Mouse (Mus musculus) urinary bladder, postnatal 0 days (tissue): ENCODE measurements around the gene 4930415L06Rik. TPM values are rescaled to one million over a fixed set of nuclear protein-coding genes. Genes with fewer than 3 reads are reported as not detected.

Experiments used
- polyA plus RNA-seq: library from polyadenylated mRNA; unstranded; fragments of >200 nt; fragmentation: Nextera tagmentation; extraction: Ambion mirVana; gene quantifications from 2 replicates; pipeline ENCODE4 v1.2.1, GENCODE M21; 2015

4930415L06Rik gene
- not detected in 2 replicates for polyA plus RNA-seq

DNA sequence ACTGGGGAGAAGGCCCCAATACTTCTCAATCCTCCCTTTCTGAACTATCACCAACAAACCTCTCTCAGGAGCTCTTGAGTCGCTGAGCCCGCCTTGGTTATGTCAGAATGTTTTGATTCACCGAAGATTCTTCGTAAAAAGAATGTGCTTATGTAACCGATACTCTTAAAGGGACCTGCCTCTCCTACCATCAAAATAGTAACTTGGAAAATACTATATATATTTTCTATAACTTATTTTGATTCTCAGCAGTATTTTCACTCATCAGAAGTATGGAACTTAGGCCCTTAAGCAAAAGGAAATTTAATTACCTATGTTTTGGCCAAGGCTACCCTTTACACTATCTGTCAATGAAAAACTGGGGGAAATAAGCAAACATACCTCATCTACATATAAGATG, at the start of gene 4930415L06Rik:
Gene 4930415L06Rik, minus strand, starts transcription at position 101 of the 400 bp plus-strand sequence.

Other genes with a start within 250 kb of the 4930415L06Rik start
- gene 4932429P05Rik, start 180.6 kb downstream of the 4930415L06Rik start, polyA plus RNA-seq = not detected in 2 replicates